Mouse (Mus musculus) bone marrow macrophage, adult 2 months (primary cell): ENCODE results near the gene BC100530.
"Not testable (repeated sequence)": the region's sequence is repeated elsewhere in the genome, so short reads cannot be mapped to it uniquely, and the experiment has no call there.

Experiments
- CTCF ChIP-seq: IDR thresholded peaks from 2 replicates; pipeline ENCODE4 v1.5.1; 2012; ENCODE audit warnings: low read depth, mild to moderate bottlenecking, low read length, moderate library complexity
- POLR2A ChIP-seq: IDR thresholded peaks from 2 replicates; pipeline ENCODE4 v1.6.1; 2012; ENCODE audit warnings: mild to moderate bottlenecking, low read depth, low read length, borderline replicate concordance

DNA sequence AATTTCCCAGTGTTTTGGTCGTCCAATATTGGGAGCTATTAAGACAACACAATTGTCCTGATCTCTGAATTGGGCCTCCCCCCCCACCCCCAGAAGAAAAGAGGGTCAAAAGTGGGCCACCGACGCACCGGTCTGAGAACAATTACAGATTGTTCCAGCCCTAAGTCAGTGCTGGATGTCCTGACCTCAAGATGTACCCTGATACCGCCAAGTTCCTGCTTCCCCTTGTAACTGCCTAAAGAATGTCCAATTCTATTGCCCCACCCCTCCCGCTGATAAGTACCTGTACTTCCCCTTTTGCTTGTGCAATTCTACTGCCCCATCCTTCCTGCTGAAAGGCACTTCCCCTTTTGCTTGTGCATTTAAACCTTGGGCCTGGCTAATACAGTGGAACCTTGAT is 51.4 kb downstream of the BC100530 start:
- TF ChIP-seq CTCF, POLR2A: not testable (repeated sequence)
